1 mouse cellular context compared by ENCODE assay signal in the genomic region with DNA sequence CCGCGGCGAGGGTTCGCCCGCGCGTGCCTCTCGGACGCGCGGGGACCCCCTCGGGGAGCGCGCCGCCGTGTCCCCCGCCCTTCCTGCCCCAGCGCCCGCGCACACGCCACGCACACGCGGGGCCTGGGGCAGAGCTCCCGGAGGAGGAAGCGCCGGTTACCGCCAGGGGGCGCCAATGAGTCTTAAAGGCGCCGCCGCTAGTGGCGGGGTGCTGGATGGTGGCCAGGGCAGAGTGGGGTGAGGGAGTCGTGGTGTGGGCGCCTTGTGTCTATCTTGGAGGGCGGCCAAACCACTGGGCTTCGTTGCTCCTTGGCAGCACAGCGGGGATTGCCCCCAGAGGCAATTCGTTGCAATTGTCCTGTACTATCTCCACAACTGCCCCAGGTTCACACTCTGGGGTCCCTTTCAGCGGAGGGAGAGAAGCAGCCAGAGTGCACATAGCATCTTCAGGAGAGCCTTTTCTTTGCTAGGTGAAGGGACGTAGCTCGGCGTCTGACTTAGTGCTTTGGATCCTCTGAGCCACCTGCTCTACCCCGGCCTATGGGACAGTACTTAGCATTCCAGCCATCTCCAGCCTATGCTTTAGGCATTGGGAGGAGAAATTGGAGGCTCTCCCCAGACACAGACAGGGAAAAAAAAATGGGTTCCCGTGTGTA.
TF ChIP-seq lines count a peak whose summit lies in the region.

No protein-coding gene starts in this region.

TF ChIP-seq in CH12.LX, 34 proteins besides CTCF, POLR2A, EP300 and RAD21 (continued from another document):
- TF ChIP-seq POLR2AphosphoS2 (IDR thresholded peaks at IDR 0.05; ENCODE audit: low read depth, low read length) (no peak), JUND (conservative IDR thresholded peaks at IDR 0.05; ENCODE audit: low read depth, low read length) (no peak), TCF12 (IDR thresholded peaks at IDR 0.05; ENCODE audit: low read depth, low read length) (0 out of 2 replicates have a peak, but pooled peaks have one; percentile 29), RCOR1 (conservative IDR thresholded peaks at IDR 0.05; ENCODE audit: low read depth, low read length) (no peak), UBTF (IDR thresholded peaks at IDR 0.05; ENCODE audit: low read depth, low read length) (no peak), TBP (conservative IDR thresholded peaks at IDR 0.05; ENCODE audit: low read depth, low read length) (no peak), NELFE (IDR thresholded peaks at IDR 0.05; ENCODE audit: low read depth, low read length) (no peak), MXI1 (IDR thresholded peaks at IDR 0.05; ENCODE audit: low read depth, low read length) (no peak), MYC (IDR thresholded peaks at IDR 0.05; ENCODE audit: low read depth, low read length) (no peak), CHD2 (IDR thresholded peaks at IDR 0.05; ENCODE audit: low read length) (no peak), JUN (IDR thresholded peaks at IDR 0.05; ENCODE audit: insufficient read depth, low read depth, low read length) (no peak), ELF1 (IDR thresholded peaks at IDR 0.05; ENCODE audit: low read depth, low read length) (0 out of 2 replicates have a peak, but pooled peaks have one; percentile 46), MEF2A (IDR thresholded peaks at IDR 0.05; ENCODE audit: borderline replicate concordance, low read depth, low read length) (0 out of 2 replicates have a peak, but pooled peaks have one; percentile 23), KAT2A (IDR thresholded peaks at IDR 0.05; ENCODE audit: insufficient replicate concordance, low read length) (no peak), BHLHE40 (IDR thresholded peaks at IDR 0.05; ENCODE audit: low read depth, low read length) (peak; percentile 31; the same call in 1 of the 2 replicates), MAX (IDR thresholded peaks at IDR 0.05; ENCODE audit: low read length) (no peak), IRF4 (IDR thresholded peaks at IDR 0.05; ENCODE audit: low read depth, low read length) (no peak), USF2 (conservative IDR thresholded peaks at IDR 0.05; ENCODE audit: low read depth, low read length) (no peak), PAX5 (IDR thresholded peaks at IDR 0.05; ENCODE audit: low read length) (no peak), CHD1 (IDR thresholded peaks at IDR 0.05; ENCODE audit: low read depth, low read length) (no peak), SMC3 (IDR thresholded peaks at IDR 0.05; ENCODE audit: low read depth, low read length) (peak; percentile 40; the same call in 1 of the 2 replicates), E2F4 (IDR thresholded peaks at IDR 0.05; ENCODE audit: insufficient replicate concordance, low read depth, low read length) (no peak), USF1 (IDR thresholded peaks at IDR 0.05; ENCODE audit: low read depth, low read length) (no peak), MAZ (IDR thresholded peaks at IDR 0.05; ENCODE audit: low read depth, low read length) (0 out of 2 replicates have a peak, but pooled peaks have one; percentile 30), ZNF384 (IDR thresholded peaks at IDR 0.05; ENCODE audit: low read depth, low read length) (no peak)
